Mouse (Mus musculus): Measurements from ENCODE around the gene Col4a1.

Col4a1 gene

GRCm38 (mm10) chr8:11173284-11174191, 139.1 kb downstream of the Col4a1 start:
- DNase-seq = peak; percentile 88

DNA sequence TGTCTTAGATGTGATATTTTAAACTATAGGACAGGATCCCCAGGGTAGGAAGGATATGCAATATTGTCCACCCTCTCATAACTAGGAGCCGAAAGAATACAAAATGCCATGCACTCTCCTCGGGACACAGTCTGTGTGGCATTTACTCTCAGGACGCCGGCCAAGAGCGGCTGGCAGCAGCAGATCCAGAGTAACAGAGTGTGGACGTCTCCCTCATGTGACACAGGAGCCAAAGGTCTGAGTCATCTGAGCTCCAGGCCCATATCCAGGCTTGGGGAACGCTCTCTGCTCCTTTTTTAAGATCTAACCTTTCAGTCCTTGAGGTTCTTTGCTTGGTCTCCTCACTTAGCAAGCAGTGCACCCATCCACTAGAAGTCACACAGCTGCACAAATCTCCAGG, 141.1 kb downstream of the Col4a1 start:
- DNase-seq = peak; percentile 49

DNA sequence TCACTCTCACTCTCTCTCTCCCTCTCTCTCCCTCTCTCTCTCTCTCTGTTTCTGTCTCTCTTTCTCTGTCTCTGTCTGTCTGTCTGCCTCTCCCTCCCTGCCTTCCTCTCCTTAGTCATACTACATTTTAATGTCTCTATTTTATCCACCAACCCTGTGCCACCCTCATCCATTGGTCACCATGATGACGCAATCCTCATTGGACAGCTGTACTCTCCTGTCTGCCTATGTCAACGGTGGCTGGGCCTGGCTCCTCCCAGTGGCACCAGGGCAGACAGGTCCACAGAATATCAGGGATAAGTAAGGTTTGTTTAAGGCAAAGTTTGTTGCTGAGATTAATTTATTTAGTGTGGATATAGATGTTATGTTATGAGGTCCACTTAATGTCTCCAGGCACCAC, 143.2 kb downstream of the Col4a1 start:
- DNase-seq = no peak

- DNase-seq = no peak
These were observed 143.8 kb downstream of the Col4a1 start for GRCm38 (mm10) chr8:11168780-11169179.

DNA sequence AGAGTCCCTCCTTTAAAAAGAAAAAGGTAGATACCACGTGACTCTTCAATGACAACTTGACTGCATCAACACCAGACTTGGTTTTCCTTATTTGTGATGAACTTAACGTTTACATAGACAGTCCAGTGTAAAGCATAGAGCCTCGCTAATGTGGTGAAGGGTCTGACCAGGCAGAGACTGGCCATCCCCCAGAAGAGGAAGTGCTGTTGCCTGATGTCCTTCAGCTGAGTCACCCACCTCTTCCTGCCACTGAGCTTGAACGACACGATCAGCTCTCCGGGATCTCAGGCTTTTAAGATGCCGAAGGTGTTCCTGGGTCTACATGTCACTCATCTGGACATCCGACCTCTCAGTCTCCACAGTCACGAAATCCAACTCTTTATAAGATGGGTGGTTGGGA, 144.7 kb downstream of the Col4a1 start:
- no peak for DNase-seq

DNA sequence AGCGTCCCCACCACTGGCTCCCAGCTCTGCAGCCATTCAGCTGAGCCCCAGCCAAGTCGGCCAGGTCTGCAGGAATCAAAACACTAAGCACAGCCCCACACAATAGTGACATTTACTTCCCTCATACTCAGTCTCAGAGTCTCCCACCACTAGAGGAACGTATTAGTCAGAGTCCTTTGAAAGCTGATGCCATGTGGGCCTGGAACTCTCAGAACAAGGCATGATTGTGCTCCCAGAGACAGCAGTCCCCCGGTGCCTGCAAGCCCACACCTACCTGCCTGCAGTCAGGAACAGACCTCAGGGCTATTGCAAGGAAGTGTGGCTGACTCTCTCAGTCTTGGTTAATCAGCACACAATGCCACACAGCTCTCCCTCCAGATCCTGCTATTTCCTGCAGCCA, 147.0 kb downstream of the Col4a1 start:
- no peak for DNase-seq

GRCm38 (mm10) chr8:11156319-11156692, 156.3 kb downstream of the Col4a1 start:
- no peak for DNase-seq

DNA sequence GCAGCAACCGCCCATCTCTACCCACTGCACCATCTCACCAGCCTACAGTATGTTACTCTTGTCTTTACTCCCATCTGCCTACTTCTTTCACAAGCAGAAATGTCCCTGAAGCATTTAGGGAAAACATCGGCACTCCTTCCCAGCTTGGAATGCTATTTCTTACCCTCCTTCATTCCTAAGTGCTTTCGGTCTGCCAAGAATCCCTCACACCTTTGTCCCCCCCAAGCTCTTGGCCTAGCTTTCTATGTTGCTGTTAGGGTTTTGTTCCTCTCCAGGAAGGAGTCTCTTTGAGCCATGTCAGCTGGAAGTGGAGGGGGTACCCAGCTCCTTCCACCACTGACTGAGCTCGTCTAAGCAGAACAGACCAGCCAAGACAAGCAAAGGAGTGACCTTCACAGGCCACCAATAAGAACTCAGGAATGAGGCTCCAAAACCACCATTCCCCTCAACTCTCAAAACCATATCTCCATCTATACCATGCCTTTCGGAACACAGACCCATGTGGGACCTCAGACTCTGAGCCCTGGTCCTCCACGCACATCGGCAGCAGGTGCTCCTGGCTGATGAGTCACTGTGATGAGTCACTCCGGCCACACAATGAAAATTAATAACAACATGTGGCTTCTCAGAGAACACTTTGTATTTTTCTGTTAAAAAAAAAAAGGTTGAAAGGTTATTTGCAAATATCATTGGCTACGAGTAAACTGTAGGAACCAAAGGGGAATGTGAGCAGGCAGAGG, 156.9 kb downstream of the Col4a1 start:
- peak; percentile 37 for DNase-seq

GRCm38 (mm10) chr8:11150268-11150667, 162.4 kb downstream of the Col4a1 start:
- DNase-seq = no peak

GRCm38 (mm10) chr8:11149201-11149810, 163.3 kb downstream of the Col4a1 start:
- no peak for DNase-seq

- DNase-seq = no peak
These were observed 163.8 kb downstream of the Col4a1 start for GRCm38 (mm10) chr8:11148797-11149196.
